ENCODE assay signal across 6 mouse cellular contexts in genomic region chr6:26301564-26301963, GRCm38 (mm10).
DNase-seq lines count a peak whose midpoint lies in the region; ATAC-seq and TF ChIP-seq lines count a peak whose summit lies in the region.
"Not testable (repeated sequence)": the region's sequence is repeated elsewhere in the genome, so short reads cannot be mapped to it uniquely, and the experiment has no call there.

No protein-coding gene starts in this region.

- not testable (repeated sequence) for H3K4me3 ChIP-seq in CH12.LX (replicated peaks in 1 of 3; ENCODE audit: low read depth in 2 of 3, low read length in 2 of 3, poor library complexity in 1 of 3); ES-Bruce4 (ENCODE audit: low read depth, low read length); ES-E14 (ENCODE audit: insufficient read depth in 1 of 2, low read depth in 1 of 2, low read length in 2 of 2, poor library complexity in 1 of 2, severe bottlenecking in 1 of 2); forebrain, postnatal 0 days (ENCODE audit: low read depth, low read length); midbrain, postnatal 0 days (ENCODE audit: low read depth, low read length)

- H3K27ac ChIP-seq in CH12.LX (ENCODE audit: insufficient read depth, low read depth); ES-E14 (ENCODE audit: insufficient read depth, low read depth, low read length, poor library complexity, severe bottlenecking); forebrain, postnatal 0 days (ENCODE audit: low read depth, low read length); midbrain, postnatal 0 days (ENCODE audit: low read depth, low read length): not testable (repeated sequence)
- H3K27ac ChIP-seq in ES-Bruce4 (ENCODE audit: insufficient read depth, low read length) = peak overlapping the region; percentile 92; the same call in 1 of the 2 replicates

- not testable (repeated sequence) for ATAC-seq in forebrain, postnatal 0 days; midbrain, postnatal 0 days (ENCODE audit: low FRiP score)

- not testable (repeated sequence) for H3K9ac ChIP-seq in CH12.LX (ENCODE audit: insufficient read depth, low read depth); ES-Bruce4 (ENCODE audit: low read depth, poor library complexity, severe bottlenecking); ES-E14 (ENCODE audit: insufficient read depth, low read depth, low read length, poor library complexity, severe bottlenecking); forebrain, postnatal 0 days; midbrain, postnatal 0 days (replicated peaks; ENCODE audit: low read length, poor library complexity, severe bottlenecking)

- not testable (repeated sequence) for TF ChIP-seq RAD21 in CH12.LX (IDR thresholded peaks at IDR 0.05; ENCODE audit: low read depth, low read length)

- not testable (repeated sequence) for TF ChIP-seq CTCF in CH12.LX (conservative IDR thresholded peaks at IDR 0.05 in 1 of 2, IDR thresholded peaks at IDR 0.05 in 1 of 2; ENCODE audit: low read depth in 2 of 2, low read length in 2 of 2); ES-Bruce4 (IDR thresholded peaks at IDR 0.05; ENCODE audit: low read depth, low read length)
- TF ChIP-seq CTCF in forebrain, postnatal 0 days (IDR thresholded peaks at IDR 0.05; ENCODE audit: low read depth) = 0 out of 2 replicates have a peak, but pooled peaks have one; percentile 8
- peak; percentile 10; the same call in 1 of the 2 replicates for TF ChIP-seq CTCF in midbrain, postnatal 0 days (IDR thresholded peaks at IDR 0.05)

- not testable (repeated sequence) for H3K27me3 ChIP-seq in CH12.LX (replicated peaks); ES-Bruce4 (ENCODE audit: control insufficient read depth, insufficient read depth, low read length, poor library complexity, severe bottlenecking); forebrain, postnatal 0 days (ENCODE audit: insufficient read depth, low read length); midbrain, postnatal 0 days (ENCODE audit: insufficient read depth, low read length)

- in situ Hi-C loops in CH12.LX (cut with MboI; ENCODE audit: low pct_ligation_motif_present, low pct_unique_long_range_greater_than_20kb, low sequenced_read_pairs); ES-E14 (cut with MboI; ENCODE audit: low sequenced_read_pairs in 2 of 2, unreplicated experiment in 2 of 2): not testable (repeated sequence)

- not testable (repeated sequence) for TF ChIP-seq EP300 in CH12.LX (IDR thresholded peaks at IDR 0.05; ENCODE audit: low read length); ES-Bruce4 (IDR thresholded peaks at IDR 0.05; ENCODE audit: insufficient read depth, low read depth, low read length)

- DNase-seq in CH12.LX (ENCODE audit: extremely low read depth) (peak; percentile 29), ES-E14 (ENCODE audit: low read depth, low spot score) (peak; percentile 54), WW6 (ENCODE audit: low read depth, low spot score) (peak; percentile 22)
- DNase-seq in forebrain, postnatal 0 days; midbrain, postnatal 0 days (ENCODE audit: low spot score): not testable (repeated sequence)

- H3K79me2 ChIP-seq in CH12.LX (replicated peaks; ENCODE audit: control insufficient read depth, extremely low read depth, insufficient read depth, poor library complexity, severe bottlenecking) = not testable (repeated sequence)

- not testable (repeated sequence) for H3K9me3 ChIP-seq in CH12.LX (replicated peaks; ENCODE audit: low read length); ES-E14 (ENCODE audit: control insufficient read depth, insufficient read depth, low read depth, low read length); forebrain, postnatal 0 days (ENCODE audit: low read length); midbrain, postnatal 0 days (ENCODE audit: low read length)
- peaks cover 17% of the 10 kb centered on the region for H3K9me3 ChIP-seq in ES-Bruce4 (replicated peaks; ENCODE audit: control insufficient read depth, insufficient read depth, low read length, poor library complexity, severe bottlenecking)

- 43% methylated on average over 2 of the region's 2 CpGs for WGBS in forebrain, postnatal 0 days
- WGBS in midbrain, postnatal 0 days = 58% methylated on average over 2 of the region's 2 CpGs

- not testable (repeated sequence) for H3K4me1 ChIP-seq in CH12.LX (ENCODE audit: control insufficient read depth in 1 of 2, insufficient read depth in 2 of 2); ES-Bruce4 (ENCODE audit: control insufficient read depth, insufficient read depth, low read length); ES-E14 (ENCODE audit: control insufficient read depth in 2 of 2, insufficient read depth in 2 of 2, low read length in 2 of 2, poor library complexity in 1 of 2); forebrain, postnatal 0 days (ENCODE audit: insufficient read depth); midbrain, postnatal 0 days (ENCODE audit: insufficient read depth, low read length)

- not testable (repeated sequence) for H3K36me3 ChIP-seq in CH12.LX (replicated peaks in 1 of 2; ENCODE audit: control insufficient read depth in 1 of 2, insufficient read depth in 1 of 2, low read length in 1 of 2); ES-Bruce4 (ENCODE audit: control insufficient read depth, insufficient read depth, low read length, poor library complexity, severe bottlenecking); ES-E14 (ENCODE audit: control insufficient read depth, insufficient read depth, low read length, poor library complexity, severe bottlenecking); forebrain, postnatal 0 days (ENCODE audit: insufficient read depth); midbrain, postnatal 0 days (ENCODE audit: insufficient read depth, low read length)

- not testable (repeated sequence) for H3K4me2 ChIP-seq in CH12.LX (ENCODE audit: insufficient read depth, low read depth, poor library complexity, severe bottlenecking); forebrain, postnatal 0 days (ENCODE audit: low read depth); midbrain, postnatal 0 days (ENCODE audit: low read depth, low read length, poor library complexity, severe bottlenecking)

- dilution Hi-C loops in CH12.LX (cut with MboI; ENCODE audit: extremely low pct_ligation_motif_present, extremely low pct_unique_long_range_greater_than_20kb, low sequenced_read_pairs) = not testable (repeated sequence)

- not testable (repeated sequence) for TF ChIP-seq POLR2A in CH12.LX (IDR thresholded peaks at IDR 0.05; ENCODE audit: low read depth, low read length); ES-Bruce4 (IDR thresholded peaks at IDR 0.05; ENCODE audit: insufficient read depth, low read length)

TF ChIP-seq in ES-E14, 5 proteins besides CTCF, POLR2A, EP300 and RAD21:
- TF ChIP-seq CHD2 (IDR thresholded peaks at IDR 0.05; ENCODE audit: low read depth, low read length) (peak; percentile 11; the same call in 1 of the 2 replicates), MAFK (IDR thresholded peaks at IDR 0.05; ENCODE audit: insufficient read depth, low read depth, low read length) (peak; percentile 50; the same call in 1 of the 2 replicates), ZNF384 (IDR thresholded peaks at IDR 0.05; ENCODE audit: low read depth, low read length) (peak; percentile 91)
